Mouse (Mus musculus) gastrocnemius, adult 2 months (tissue): ENCODE data around the gene Cpne4. TPM values are rescaled to one million over a fixed set of nuclear protein-coding genes. Genes with fewer than 3 reads are reported as not detected.

Experiments used
- DNase-seq: peaks from one replicate; pipeline ENCODE4 v3.0.0; 2022
- H3K27ac ChIP-seq: fragments of 200-600 bp; 2 replicates; pipeline ENCODE4 v1.8.1; 2022; ENCODE audit warnings: mild to moderate bottlenecking
- H3K4me3 ChIP-seq: fragments of 200-600 bp; 2 replicates; pipeline ENCODE4 v1.8.1; 2022; ENCODE audit warnings: mild to moderate bottlenecking, moderate library complexity
- CTCF ChIP-seq: fragments of 200-600 bp; IDR thresholded peaks from 2 replicates; pipeline ENCODE4 v1.8.1; 2022; ENCODE audit warnings: antibody characterized with exemption, mild to moderate bottlenecking, moderate library complexity
- intact Hi-C: fragments of 180-260 bp; cut with DNase I; formaldehyde crosslinking; loops from one replicate; pipeline ENCODE4 v1.15.1; 2025
- total RNA-seq, 2 experiments: library from RNA; stranded (reverse); gene quantifications; 2 replicates each; pipeline ENCODE4 v1.2.3; 2021

The Cpne4 gene
- total RNA-seq, 2 experiments from 2014 or later = not detected

DNA sequence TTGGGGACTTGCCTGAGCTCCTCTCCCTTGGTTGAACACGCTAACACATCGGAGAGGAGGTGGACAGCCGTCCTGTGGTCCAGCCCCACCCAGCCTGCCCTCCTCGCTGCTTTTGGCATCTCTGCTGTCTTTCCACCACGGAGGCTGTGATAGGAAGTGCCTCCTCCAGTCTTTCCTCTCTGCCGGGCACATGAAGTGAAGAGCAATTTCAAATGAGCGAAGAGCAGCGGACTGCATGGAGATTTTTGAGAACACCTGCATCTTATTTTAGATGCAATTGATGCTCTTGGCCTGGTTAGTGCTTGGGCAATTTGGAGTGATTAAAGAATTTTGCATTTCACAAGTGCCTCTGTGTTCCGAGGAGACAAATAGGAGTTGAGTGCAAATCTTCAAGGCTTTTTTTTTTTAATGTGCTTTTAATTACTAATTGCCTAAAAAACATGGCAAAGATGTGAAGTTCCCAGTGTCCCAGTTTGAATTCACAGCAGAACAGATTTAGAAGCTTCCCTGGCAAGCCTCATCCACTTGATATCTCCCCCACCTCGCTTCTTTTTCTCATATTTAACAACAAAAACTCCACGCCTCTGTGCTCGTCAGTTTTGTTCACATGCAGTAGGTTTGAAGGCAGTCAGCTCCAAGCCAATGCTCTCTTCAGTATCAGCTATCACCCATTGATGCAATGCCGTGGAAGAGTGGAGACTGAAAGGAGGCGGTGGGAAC is 195.7 kb downstream of the Cpne4 start:
- Histone ChIP-seq H3K4me3 (no peak overlapping the region), H3K27ac (no peak overlapping the region)
- no peak for TF ChIP-seq CTCF
- no peak for DNase-seq
- intact Hi-C loops = no loop called here

GRCm38 (mm10) chr9:104755519-104755918 is 208.4 kb downstream of the Cpne4 start:
- no peak overlapping the region for H3K27ac ChIP-seq
- no peak for TF ChIP-seq CTCF
- H3K4me3 ChIP-seq = no peak overlapping the region
- no peak for DNase-seq
- intact Hi-C loops = no loop called here

DNA sequence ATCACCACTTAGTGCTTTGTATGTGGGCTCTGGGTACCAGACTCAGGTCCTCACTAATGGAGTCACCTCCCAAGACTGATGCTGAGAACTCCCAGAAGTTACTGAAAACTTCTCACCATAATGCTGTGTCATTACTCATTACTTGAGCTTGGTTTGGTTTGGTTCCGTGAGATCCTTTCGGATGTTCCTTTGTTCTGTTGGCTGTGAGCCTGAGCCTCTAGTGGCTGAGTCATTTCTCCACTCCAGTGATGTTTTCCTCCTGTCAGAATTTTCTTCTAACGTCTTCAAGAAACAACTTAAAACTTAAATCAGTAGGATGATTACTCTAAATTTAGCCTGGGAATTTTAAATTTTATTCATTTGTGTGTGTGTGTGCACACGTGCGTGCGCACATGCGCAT is 212.9 kb downstream of the Cpne4 start:
- intact Hi-C loops = no loop called here
- DNase-seq = no peak

GRCm38 (mm10) chr9:104776198-104776815 is 229.2 kb downstream of the Cpne4 start:
- intact Hi-C loops = no loop called here
- DNase-seq = no peak
- no peak for TF ChIP-seq CTCF
- Histone ChIP-seq H3K4me3 (no peak overlapping the region), H3K27ac (no peak overlapping the region)

More for the DNA sequence above, 212.9 kb downstream of the Cpne4 start:
- Histone ChIP-seq H3K27ac (no peak overlapping the region), H3K4me3 (no peak overlapping the region)
- no peak for TF ChIP-seq CTCF

- TF ChIP-seq CTCF = no peak
- intact Hi-C loops = no loop called here
- Histone ChIP-seq H3K27ac (no peak overlapping the region), H3K4me3 (no peak overlapping the region)
- no peak for DNase-seq
These were observed 230.0 kb downstream of the Cpne4 start for GRCm38 (mm10) chr9:104777135-104777534.

GRCm38 (mm10) chr9:104777780-104778179 is 230.7 kb downstream of the Cpne4 start:
- DNase-seq = no peak
- intact Hi-C loops = no loop called here
- no peak for TF ChIP-seq CTCF
- H3K27ac ChIP-seq = no peak overlapping the region
- H3K4me3 ChIP-seq = no peak overlapping the region

DNA sequence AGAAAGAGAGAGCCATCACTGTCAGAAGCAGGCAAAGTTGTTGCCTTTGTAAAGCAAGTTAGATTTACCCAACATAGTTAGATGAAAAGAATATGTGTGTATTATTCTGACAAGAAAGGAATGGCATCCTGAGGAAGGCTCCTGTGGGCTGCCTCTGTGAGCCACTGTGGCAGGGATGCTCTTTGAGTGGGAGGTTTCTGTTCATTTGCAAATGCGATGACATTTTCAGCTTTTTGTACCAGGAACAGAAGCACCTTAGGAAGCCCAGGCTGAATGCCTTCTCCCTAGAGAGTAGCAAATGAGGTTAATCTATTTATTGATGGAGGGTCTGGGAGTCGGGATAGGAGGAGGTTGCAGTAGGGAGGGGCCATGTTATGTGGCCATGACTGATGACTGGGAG is 249.5 kb downstream of the Cpne4 start:
- Histone ChIP-seq H3K27ac (no peak overlapping the region), H3K4me3 (no peak overlapping the region)
- intact Hi-C loops = no loop called here
- no peak for DNase-seq
- TF ChIP-seq CTCF = no peak

DNA sequence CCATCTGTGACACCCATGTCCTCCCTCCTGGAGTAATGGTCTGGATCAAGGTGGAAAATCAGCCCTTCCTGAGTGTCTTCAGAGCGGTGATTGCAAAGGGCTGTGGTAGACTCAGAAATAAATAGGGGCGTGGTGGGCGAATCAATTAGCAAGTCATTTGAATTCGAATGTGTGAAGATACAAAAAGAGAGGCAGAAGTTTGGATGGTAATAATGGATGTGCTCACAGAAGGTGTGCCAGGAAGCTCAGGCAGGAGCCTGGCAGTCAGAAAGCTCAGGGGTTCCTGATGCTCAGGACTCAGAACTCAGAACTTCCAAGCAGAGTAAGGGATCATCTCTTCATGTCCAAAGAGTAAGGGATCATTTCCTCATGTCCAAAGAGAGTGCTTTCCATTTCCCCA is 257.7 kb downstream of the Cpne4 start:
- Histone ChIP-seq H3K4me3 (no peak overlapping the region), H3K27ac (no peak overlapping the region)
- intact Hi-C loops = no loop called here
- no peak for DNase-seq
- TF ChIP-seq CTCF = no peak

DNA sequence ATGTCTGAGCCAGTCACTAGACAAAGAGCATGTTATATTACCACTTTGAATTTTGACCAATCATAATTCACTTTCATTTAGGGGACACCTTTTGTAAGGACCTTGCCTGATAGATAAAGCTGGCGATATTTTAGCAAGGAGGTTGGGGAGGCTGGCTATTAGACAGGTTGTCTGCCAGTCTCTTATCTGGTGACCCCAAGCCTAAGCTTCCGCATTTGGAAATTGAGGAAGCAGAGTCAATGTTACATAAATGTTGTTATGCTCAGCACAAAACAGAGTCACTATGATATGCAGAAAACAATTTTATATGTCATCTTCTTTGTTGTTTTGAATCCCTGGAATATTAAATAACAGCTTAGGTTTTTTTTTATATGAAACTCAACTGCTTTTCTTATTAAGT is 267.6 kb downstream of the Cpne4 start:
- TF ChIP-seq CTCF = no peak
- DNase-seq = no peak
- no peak overlapping the region for H3K4me3 ChIP-seq
- intact Hi-C loops = no loop called here
- no peak overlapping the region for H3K27ac ChIP-seq

- no peak for TF ChIP-seq CTCF
- intact Hi-C loops = no loop called here
- no peak for DNase-seq
- H3K4me3 ChIP-seq = no peak overlapping the region
- no peak overlapping the region for H3K27ac ChIP-seq
These were observed 281.6 kb downstream of the Cpne4 start for GRCm38 (mm10) chr9:104828646-104829045.

DNA sequence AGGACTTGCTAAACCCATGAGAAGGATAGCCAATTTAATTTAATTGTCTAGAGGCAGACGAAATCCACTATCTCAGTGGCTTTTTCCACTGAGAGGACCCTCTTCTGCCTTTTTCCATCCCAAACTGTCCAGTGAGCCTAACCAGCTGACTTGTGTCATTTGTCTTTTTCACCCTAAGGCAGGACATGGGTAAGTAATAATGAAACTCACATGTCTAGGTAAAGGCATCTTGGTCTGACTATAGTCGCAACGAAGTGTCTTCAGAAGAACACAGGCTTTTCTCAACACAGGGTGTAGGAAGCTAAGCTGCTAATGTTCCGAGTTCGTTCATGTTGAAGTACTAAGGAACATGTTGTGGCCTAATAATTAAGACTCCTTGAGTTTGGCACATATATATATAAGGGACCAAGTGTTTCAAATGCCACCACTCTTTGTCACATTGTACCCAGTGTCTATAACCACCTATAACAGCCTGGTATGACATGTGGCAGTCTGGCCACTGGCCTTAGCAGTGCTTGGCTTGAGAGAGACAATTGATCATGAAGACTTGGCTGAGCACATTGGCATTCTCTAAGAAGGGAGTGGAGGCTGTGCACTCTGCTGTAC is 286.0 kb downstream of the Cpne4 start:
- TF ChIP-seq CTCF = no peak
- no peak overlapping the region for H3K27ac ChIP-seq
- H3K4me3 ChIP-seq = no peak overlapping the region
- DNase-seq = no peak
- intact Hi-C loops = no loop called here

DNA sequence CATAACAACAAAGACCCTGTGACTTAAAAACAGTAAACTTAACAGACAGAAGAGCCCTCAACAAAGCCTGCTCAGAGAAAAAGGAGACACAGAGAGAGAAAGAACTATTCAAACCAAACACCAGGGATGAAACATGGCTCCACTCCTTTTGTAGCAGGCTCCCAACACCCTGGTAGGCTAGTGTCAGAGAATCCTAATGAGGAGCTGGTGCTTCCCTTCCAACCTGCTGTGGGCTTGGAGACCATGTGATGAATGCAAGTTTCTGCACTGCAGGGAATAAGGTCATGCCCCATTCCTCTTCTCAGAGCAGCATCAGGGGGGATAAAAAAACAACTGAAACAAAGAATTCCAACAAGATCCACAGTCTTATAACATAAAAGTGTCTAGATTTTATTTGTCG is 290.8 kb downstream of the Cpne4 start:
- intact Hi-C loops = no loop called here
- no peak for DNase-seq
- TF ChIP-seq CTCF = no peak
- Histone ChIP-seq H3K27ac (no peak overlapping the region), H3K4me3 (no peak overlapping the region)

- intact Hi-C loops = no loop called here
- TF ChIP-seq CTCF = no peak
- Histone ChIP-seq H3K4me3 (no peak overlapping the region), H3K27ac (no peak overlapping the region)
- no peak for DNase-seq
These were observed 294.2 kb downstream of the Cpne4 start for GRCm38 (mm10) chr9:104841278-104841677.
